Mouse (Mus musculus) midbrain, embryonic 15.5 days (tissue): ENCODE measurements around the gene Inpp5a. TPM values are rescaled to one million over a fixed set of nuclear protein-coding genes. Genes with fewer than 3 reads are reported as not detected.

Experiments
- ATAC-seq: fragments of 200-750 bp; cut with Nextera tagmentation; replicated peaks from 2 replicates; pipeline ENCODE4 v1.8.0; 2017; ENCODE audit warnings: moderate TSS enrichment
- H3K27ac ChIP-seq: fragments of 300-500 bp; sonication (generic); 2 replicates; pipeline ENCODE4 v1.5.1; 2015; ENCODE audit warnings: mild to moderate bottlenecking, inconsistent platforms
- H3K27me3 ChIP-seq: fragments of 300-500 bp; sonication (generic); replicated peaks from 2 replicates; pipeline ENCODE4 v1.6.1; 2015; ENCODE audit warnings: inconsistent platforms
- H3K36me3 ChIP-seq: fragments of 300-500 bp; sonication (generic); replicated peaks from 2 replicates; pipeline ENCODE4 v1.6.1; 2015; ENCODE audit warnings: inconsistent platforms
- H3K4me1 ChIP-seq: fragments of 300-500 bp; sonication (generic); 2 replicates; pipeline ENCODE4 v1.6.1; 2015; ENCODE audit warnings: inconsistent platforms
- H3K4me2 ChIP-seq: fragments of 300-500 bp; sonication (generic); 2 replicates; pipeline ENCODE4 v1.6.1; 2015; ENCODE audit warnings: inconsistent platforms, mild to moderate bottlenecking, moderate library complexity
- H3K4me3 ChIP-seq: fragments of 300-500 bp; sonication (generic); 2 replicates; pipeline ENCODE4 v1.5.1; 2015; ENCODE audit warnings: mild to moderate bottlenecking, inconsistent platforms
- H3K9ac ChIP-seq: fragments of 300-500 bp; sonication (generic); 2 replicates; pipeline ENCODE4 v1.6.1; 2015; ENCODE audit warnings: mild to moderate bottlenecking, inconsistent platforms
- H3K9me3 ChIP-seq: fragments of 300-500 bp; sonication (generic); 2 replicates; pipeline ENCODE4 v1.6.1; 2016; ENCODE audit warnings: inconsistent platforms
- WGBS: fragments of 180-500 bp; shearing (Covaris S2); methylation state at CpG from one replicate; pipeline ENCODE4 v1.1.7; 2015; ENCODE audit warnings: mixed read lengths; 5-methylcytosine and 5-hydroxymethylcytosine counted together
- polyA plus RNA-seq: library from polyadenylated mRNA; unstranded; fragments of >200 nt; fragmentation: Nextera tagmentation; extraction: Ambion mirVana; gene quantifications from 2 replicates; pipeline ENCODE4 v1.2.1, GENCODE M21; 2015

The Inpp5a gene
- polyA plus RNA-seq, 1 experiment from 2014 or later = 19.2 TPM

DNA sequence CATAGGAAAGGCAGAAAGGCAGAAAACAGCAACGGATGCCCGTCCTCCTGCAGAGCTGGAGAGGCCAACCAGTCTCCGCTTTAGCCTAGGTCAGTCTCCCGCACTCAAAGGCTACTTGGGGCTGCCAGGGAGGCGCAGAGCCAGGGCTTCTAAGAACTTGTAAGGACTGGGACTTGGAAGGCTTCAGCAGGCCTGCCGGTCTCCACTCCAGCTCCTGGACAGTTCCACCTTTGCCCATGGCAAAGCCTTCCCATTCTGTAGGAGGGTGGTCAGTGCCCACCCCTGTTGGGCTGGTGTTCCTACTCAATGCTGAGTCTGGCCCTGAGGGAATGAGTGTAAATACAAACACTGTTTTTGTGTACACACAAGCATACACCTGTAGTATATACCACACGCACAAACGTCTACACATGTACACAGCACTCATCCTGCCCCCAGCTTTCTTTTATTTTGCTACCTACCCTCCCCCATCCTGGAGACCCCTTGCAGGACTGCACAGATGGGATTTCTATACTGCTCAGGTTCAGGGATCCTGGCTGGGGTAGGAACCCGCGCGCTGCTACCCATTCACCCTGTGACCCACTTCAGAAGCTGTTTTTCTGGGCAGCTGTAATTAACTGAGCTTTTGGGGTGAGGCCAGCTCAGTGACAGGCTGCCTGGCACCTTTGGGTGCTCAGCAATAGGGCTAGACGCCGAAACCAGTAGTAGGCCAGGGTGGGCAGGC lies 25.5 kb upstream of the Inpp5a start:
- Histone ChIP-seq H3K4me3 (no peak overlapping the region), H3K4me2 (no peak overlapping the region), H3K9ac (no peak overlapping the region), H3K27me3 (no peaks in the 10 kb centered on the region), H3K36me3 (no peaks in the 10 kb centered on the region), H3K9me3 (no peaks in the 10 kb centered on the region), H3K4me1 (peaks cover 22% of the 10 kb centered on the region), H3K27ac (0 out of 2 replicates have a peak overlapping the region, but pooled peaks have one; percentile 21)
- no peak for ATAC-seq
- 52% methylated on average over 13 of the region's 13 CpGs for WGBS

DNA sequence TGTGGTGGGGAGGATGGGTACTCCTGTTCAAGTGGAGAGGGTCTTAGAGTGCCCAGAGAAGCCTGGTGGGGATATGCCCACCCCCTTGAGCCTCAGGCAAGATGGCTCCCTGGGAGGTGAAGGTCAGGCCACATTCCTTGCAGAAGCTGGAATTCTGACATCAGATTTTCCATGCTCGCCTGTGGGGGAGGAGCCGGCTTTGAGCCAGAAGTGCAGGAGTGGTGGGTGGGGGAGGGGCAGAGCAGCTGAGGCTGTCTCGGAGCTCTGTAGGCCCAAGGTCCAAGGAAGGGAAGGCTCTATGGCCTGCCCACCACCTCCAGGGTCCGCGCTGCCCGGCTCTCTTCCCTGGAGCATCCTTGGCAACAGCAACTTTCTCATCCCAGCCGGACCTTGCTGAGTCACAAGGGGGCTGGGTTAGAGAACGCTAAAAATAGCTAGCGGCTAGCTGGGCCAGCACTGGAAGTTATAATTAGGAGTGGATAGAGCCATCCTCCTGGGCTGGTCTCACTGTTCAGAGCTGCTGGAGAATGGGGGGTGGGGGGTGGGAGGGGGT lies 24.8 kb upstream of the Inpp5a start:
- Histone ChIP-seq H3K4me1 (peaks cover 22% of the 10 kb centered on the region), H3K27ac (no peak overlapping the region), H3K4me2 (0 out of 2 replicates have a peak overlapping the region, but pooled peaks have one; percentile 19), H3K27me3 (no peaks in the 10 kb centered on the region), H3K9me3 (no peaks in the 10 kb centered on the region), H3K36me3 (no peaks in the 10 kb centered on the region), H3K9ac (no peak overlapping the region), H3K4me3 (no peak overlapping the region)
- WGBS = 8% methylated on average over 9 of the region's 9 CpGs
- ATAC-seq = peak; percentile 64

DNA sequence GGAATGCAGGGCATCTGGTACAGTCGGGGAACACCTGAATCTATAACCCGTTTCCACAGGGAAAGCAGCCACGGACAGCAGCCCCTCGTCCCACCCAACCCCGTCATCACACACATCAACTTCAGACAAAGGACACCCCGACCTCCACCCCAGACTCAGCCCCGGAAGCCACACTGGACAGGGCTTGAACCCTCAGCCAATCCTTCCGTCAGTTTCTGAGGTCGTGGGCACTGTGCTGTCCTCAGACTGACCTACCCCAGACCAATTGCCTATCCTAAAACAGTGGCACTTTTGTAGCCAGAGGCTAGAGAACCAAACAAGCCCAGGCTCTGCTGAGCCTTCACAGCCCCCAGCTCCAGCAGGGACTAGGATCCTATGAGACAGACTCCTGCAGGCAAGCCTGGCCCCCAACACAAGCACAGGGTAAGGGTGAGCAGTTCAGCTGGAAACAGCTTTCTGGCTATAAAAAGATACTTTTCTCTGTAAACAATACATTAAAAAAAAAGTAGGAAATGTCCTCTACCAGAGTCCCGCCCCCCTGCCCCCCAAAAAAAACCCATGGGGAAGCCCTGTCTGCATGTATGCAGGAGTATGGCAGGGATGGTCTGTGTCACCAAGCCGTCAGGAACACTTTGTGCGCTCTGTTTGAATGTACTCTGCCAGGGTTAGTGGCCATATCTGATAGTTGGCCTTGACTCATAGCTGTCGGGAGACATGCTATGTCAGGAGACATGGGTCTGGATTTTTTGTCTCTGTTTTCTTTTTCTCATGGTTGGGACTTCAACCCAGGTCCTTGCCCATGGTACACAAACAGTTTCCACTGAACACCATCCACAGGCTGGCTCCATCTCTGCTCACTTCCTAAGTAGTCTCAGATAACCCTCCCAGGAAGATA lies 23.7 kb upstream of the Inpp5a start:
- ATAC-seq = no peak

DNA sequence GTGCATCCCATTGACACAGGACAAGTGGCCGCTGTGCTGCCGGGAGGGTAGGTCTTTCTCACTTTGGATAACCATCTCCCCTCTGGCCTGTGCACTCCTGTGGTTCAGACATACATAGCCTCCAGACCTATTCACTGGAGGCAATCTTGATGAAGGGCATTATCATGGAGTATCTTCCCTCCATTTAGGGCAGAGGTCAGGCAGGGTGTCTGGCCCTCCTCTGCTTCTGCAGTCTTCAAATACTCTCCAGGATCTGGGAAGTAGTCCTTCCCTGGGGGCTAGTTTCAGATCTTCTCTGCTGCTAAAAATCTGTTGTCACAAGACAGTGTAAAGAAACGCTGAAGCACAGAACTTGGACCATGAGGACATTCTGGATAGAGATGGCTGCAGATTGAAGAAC lies 22.8 kb upstream of the Inpp5a start:
- 93% methylated on average over 3 of the region's 3 CpGs for WGBS
- no peak overlapping the region for H3K9ac ChIP-seq
- H3K27me3 ChIP-seq = no peaks in the 10 kb centered on the region
- no peak overlapping the region for H3K4me2 ChIP-seq
- H3K4me1 ChIP-seq = peaks cover 22% of the 10 kb centered on the region
- no peak overlapping the region for H3K27ac ChIP-seq
- ATAC-seq = no peak
- H3K36me3 ChIP-seq = no peaks in the 10 kb centered on the region
- no peak overlapping the region for H3K4me3 ChIP-seq
- H3K9me3 ChIP-seq = no peaks in the 10 kb centered on the region

More for the DNA sequence above, 23.7 kb upstream of the Inpp5a start:
- no peak overlapping the region for H3K9ac ChIP-seq
- H3K9me3 ChIP-seq = no peaks in the 10 kb centered on the region
- no peak overlapping the region for H3K4me2 ChIP-seq
- peaks cover 22% of the 10 kb centered on the region for H3K4me1 ChIP-seq
- WGBS = 83% methylated on average over 13 of the region's 13 CpGs
- no peaks in the 10 kb centered on the region for H3K27me3 ChIP-seq
- no peaks in the 10 kb centered on the region for H3K36me3 ChIP-seq
- no peak overlapping the region for H3K27ac ChIP-seq
- no peak overlapping the region for H3K4me3 ChIP-seq

DNA sequence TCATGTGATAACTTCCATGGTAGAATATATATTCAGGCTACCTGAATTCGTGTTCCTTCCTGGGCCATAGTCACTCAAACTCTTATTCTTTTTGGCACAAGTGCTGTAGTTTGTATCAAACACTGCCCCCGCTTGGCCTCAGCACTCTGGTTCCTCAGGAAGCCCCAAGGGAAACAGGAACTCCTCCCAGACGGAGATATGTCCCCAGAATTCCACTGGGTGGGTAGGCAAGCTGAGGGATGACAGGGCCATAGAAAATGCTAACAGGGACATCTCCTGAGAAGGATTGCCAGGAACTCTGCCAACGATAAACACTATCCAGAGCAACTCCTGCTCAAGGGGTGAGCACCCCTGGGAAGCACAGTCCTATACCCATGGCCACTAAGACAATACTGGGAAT lies 22.4 kb upstream of the Inpp5a start:
- no peaks in the 10 kb centered on the region for H3K36me3 ChIP-seq
- no peak overlapping the region for H3K4me2 ChIP-seq
- H3K27me3 ChIP-seq = no peaks in the 10 kb centered on the region
- 78% methylated on average over 4 of the region's 4 CpGs for WGBS
- no peak overlapping the region for H3K27ac ChIP-seq
- no peak overlapping the region for H3K4me3 ChIP-seq
- H3K9me3 ChIP-seq = no peaks in the 10 kb centered on the region
- no peak overlapping the region for H3K9ac ChIP-seq
- no peak for ATAC-seq
- peaks cover 22% of the 10 kb centered on the region for H3K4me1 ChIP-seq

DNA sequence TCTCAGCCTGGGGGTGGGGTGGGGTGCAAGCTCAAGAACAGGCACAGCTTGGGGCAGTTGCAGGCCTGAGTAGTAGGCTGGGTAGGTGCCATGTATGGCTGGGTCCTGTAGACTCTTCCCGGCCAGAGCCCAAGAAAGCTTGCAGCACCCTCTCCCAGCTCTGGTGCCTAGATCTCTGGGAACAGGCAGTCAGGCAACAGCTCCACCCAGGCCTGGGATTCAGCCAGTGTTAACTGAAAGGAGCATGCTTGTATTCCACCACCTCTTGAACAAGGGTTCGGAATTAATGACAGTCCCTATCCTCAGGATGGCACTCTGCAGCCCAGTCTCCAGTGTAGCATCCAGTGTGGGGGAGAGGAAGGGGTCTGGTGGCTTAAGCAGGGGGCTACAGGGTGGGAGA lies 20.7 kb upstream of the Inpp5a start:
- ATAC-seq = no peak
- WGBS = 85% methylated on average over 2 of the region's 2 CpGs
- Histone ChIP-seq H3K27me3 (no peaks in the 10 kb centered on the region), H3K9me3 (no peaks in the 10 kb centered on the region), H3K9ac (no peak overlapping the region), H3K36me3 (no peaks in the 10 kb centered on the region), H3K4me3 (no peak overlapping the region), H3K4me1 (peaks cover 15% of the 10 kb centered on the region), H3K27ac (no peak overlapping the region), H3K4me2 (no peak overlapping the region)

DNA sequence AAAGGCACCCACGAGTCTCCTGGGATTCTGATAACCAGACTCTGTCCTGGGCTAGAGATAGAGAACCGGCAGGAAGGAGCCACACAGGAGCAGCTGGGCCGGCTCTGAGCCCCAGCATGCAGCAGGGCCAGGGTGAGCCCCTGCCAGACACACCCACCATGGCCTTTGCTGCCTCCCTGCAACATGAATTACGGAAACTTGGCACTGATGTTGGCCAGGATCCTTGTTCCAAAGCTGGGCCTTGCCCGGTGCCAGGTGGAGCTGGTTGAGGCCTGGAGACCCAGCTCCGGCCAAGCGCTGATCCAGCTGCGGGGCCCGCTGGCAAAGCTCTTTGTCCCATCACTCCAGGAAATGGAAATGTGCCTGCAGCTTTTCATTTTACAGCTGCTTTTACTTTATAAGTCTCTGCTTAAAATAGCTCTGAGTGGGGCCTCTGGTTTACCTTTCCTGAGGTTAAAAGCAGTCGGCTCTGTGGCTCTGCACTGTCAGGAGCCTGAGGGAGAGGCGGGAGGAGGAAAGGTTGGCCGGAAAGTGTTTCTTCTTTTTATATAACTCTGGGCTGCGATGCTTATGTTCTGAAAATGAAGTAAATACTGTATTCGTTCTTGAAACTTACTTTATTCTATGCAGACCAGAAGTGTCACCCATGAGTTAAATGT lies 20.1 kb upstream of the Inpp5a start:
- Histone ChIP-seq H3K4me1 (peaks cover 9% of the 10 kb centered on the region), H3K4me2 (no peak overlapping the region), H3K4me3 (no peak overlapping the region), H3K36me3 (no peaks in the 10 kb centered on the region), H3K27ac (no peak overlapping the region), H3K9me3 (no peaks in the 10 kb centered on the region), H3K27me3 (no peaks in the 10 kb centered on the region), H3K9ac (no peak overlapping the region)
- ATAC-seq = 0 out of 2 replicates have a peak, but pooled peaks have one; percentile 39
- WGBS = 62% methylated on average over 14 of the region's 14 CpGs

DNA sequence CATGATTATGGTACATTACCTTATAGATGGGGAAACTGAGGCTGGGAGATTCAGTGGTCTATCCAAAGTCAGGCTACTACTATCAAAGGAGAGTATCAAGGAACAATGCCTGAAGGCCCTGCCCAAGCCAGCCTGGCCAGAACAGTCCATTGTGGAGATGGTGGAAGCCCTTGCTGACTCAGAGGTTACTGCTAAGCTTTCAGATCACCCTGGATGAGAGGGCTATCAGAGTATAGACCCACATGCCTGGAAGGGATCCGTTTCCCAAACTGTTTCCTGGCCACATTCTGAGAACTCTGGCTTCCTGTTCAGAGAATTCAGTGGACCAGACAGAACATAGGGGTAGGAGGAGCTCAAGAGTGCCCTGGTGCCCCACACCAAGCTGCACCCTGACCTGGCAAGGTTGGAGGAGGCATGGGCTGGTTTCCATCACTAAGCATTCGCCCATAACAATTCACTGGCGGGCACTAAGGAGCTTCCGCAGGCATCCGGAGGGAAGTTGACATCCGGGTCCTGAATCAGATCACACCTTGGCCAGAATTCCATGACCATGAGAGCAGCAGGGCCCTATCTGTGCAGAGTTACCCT lies 19.3 kb upstream of the Inpp5a start:
- Histone ChIP-seq H3K4me2 (no peak overlapping the region), H3K27ac (no peak overlapping the region), H3K4me3 (no peak overlapping the region), H3K9ac (no peak overlapping the region), H3K9me3 (no peaks in the 10 kb centered on the region), H3K27me3 (no peaks in the 10 kb centered on the region), H3K4me1 (peaks cover 1% of the 10 kb centered on the region), H3K36me3 (no peaks in the 10 kb centered on the region)
- 86% methylated on average over 6 of the region's 6 CpGs for WGBS
- no peak for ATAC-seq

DNA sequence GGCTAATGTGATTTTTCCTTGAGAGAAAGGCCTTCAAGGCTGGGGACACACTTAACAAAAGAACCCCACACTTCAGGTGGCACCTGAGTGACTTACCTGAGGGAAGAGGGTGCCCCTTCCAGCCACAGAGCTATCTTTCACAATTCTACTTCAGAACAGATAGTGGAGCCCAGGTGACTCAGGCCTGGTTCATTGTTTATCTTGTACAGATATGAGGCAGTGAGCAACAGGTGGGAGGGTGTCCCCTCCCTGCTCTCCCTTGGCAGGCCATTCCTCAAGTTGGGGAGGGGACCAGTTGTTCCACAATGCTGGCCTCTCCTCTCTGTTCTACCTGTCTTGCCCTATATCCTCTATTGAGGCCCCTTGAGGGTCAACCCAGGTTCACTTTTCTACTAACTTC lies 17.5 kb upstream of the Inpp5a start:
- no peak overlapping the region for H3K27ac ChIP-seq
- no peaks in the 10 kb centered on the region for H3K27me3 ChIP-seq
- H3K4me2 ChIP-seq = no peak overlapping the region
- ATAC-seq = no peak
- H3K9me3 ChIP-seq = no peaks in the 10 kb centered on the region
- no peaks in the 10 kb centered on the region for H3K4me1 ChIP-seq
- no peak overlapping the region for H3K4me3 ChIP-seq
- H3K9ac ChIP-seq = no peak overlapping the region
- no peaks in the 10 kb centered on the region for H3K36me3 ChIP-seq

DNA sequence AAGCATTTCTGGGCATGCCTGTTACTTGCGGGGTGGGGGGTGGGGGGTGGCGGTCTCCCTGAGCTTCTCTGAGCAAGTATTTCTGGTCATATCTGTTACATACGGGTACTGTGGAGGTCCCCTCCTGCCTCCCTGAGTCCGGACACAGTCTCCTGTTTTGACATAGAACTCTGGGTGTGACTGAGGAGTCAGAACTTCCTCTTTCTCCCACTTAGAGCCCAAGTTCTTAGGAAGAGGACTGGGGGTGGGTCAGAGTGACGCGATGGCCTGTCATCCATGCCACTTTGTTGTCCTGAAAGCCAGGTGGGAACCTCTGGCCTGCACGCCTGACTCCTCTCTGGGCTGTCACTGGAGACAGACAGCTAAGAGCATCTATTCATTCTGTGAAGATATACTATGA lies 11.5 kb upstream of the Inpp5a start:
- Histone ChIP-seq H3K36me3 (no peaks in the 10 kb centered on the region), H3K27me3 (no peaks in the 10 kb centered on the region), H3K9me3 (no peaks in the 10 kb centered on the region), H3K9ac (no peak overlapping the region), H3K4me3 (no peak overlapping the region), H3K4me1 (no peaks in the 10 kb centered on the region), H3K27ac (no peak overlapping the region), H3K4me2 (no peak overlapping the region)
- no peak for ATAC-seq
- WGBS = 81% methylated on average over 7 of the region's 7 CpGs

DNA sequence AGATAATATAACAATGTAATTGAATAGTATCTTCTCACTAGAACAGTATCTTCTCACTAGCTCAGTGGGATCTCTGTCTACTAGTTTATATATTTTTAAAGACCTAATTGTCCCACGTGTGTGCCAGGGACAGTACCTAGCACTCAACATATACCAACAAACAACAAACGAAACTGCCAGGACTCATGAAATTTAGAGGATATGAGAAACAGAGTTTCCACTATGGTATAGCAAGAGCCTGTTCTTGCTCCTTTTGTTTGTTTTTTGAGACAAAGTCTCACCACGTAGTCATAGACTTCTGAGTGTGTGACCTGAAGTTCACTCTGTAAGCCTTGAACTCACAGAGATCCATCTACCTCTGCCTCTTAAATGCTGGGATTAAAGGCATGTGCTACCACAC lies 10.6 kb upstream of the Inpp5a start:
- 88% methylated on average over 3 of the region's 3 CpGs for WGBS
- Histone ChIP-seq H3K4me2 (no peak overlapping the region), H3K9ac (no peak overlapping the region), H3K4me3 (no peak overlapping the region), H3K9me3 (no peaks in the 10 kb centered on the region), H3K27me3 (no peaks in the 10 kb centered on the region), H3K36me3 (no peaks in the 10 kb centered on the region), H3K27ac (no peak overlapping the region), H3K4me1 (no peaks in the 10 kb centered on the region)
- no peak for ATAC-seq

DNA sequence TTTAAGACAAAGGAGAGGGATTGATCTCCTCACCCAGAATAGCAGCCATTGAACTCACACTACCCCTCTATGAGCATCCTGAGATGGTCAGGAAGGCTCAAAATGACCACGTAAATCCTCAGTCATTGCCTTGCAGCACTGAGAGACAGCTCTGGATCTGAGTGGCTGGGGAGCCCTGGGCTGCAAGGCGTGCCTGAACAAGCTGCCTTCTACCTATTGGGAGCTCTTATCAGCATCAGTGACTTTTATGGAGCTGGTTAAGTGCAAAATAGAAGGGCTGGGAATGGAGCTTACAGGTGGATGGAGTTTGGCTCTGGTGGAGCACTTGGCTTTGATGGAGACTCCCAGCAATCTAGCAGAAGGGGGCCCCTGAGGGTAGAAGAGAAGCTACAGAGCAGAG lies 9.2 kb upstream of the Inpp5a start:
- Histone ChIP-seq H3K27ac (no peak overlapping the region), H3K36me3 (no peaks in the 10 kb centered on the region), H3K4me2 (no peak overlapping the region), H3K27me3 (no peaks in the 10 kb centered on the region), H3K9ac (no peak overlapping the region), H3K4me1 (no peaks in the 10 kb centered on the region), H3K4me3 (no peak overlapping the region), H3K9me3 (no peaks in the 10 kb centered on the region)
- ATAC-seq = no peak
- 76% methylated on average over 2 of the region's 2 CpGs for WGBS
